Mouse (Mus musculus) stomach, postnatal 0 days (tissue): Measurements from ENCODE around the gene Ube2j2. TPM values are rescaled to one million over a fixed set of nuclear protein-coding genes. Genes with fewer than 3 reads are reported as not detected.

Experiments used
- ATAC-seq: fragments of 200-750 bp; cut with Nextera tagmentation; 2 replicates; pipeline ENCODE4 v1.8.0; 2017; ENCODE audit not compliant: low FRiP score, low TSS enrichment
- DNase-seq: peaks from one replicate; pipeline ENCODE4 v3.0.0-alpha.2; 2016; ENCODE audit warnings: low spot score
- H3K27ac ChIP-seq: fragments of 300-500 bp; sonication (generic); replicated peaks from 2 replicates; pipeline ENCODE4 v1.5.1; 2014; ENCODE audit warnings: mild to moderate bottlenecking, control low read depth
- H3K27me3 ChIP-seq: fragments of 300-500 bp; sonication (generic); 2 replicates; pipeline ENCODE4 v1.6.1; 2014; ENCODE audit warnings: low read length; ENCODE audit not compliant: control insufficient read depth, insufficient read depth
- H3K36me3 ChIP-seq: fragments of 300-500 bp; sonication (generic); 2 replicates; pipeline ENCODE4 v1.6.1; 2014; ENCODE audit warnings: low read length, mixed read lengths; ENCODE audit not compliant: control insufficient read depth, insufficient read depth
- H3K4me1 ChIP-seq: fragments of 300-500 bp; sonication (generic); replicated peaks from 2 replicates; pipeline ENCODE4 v1.6.1; 2014; ENCODE audit warnings: antibody characterized with exemption; ENCODE audit not compliant: control insufficient read depth, insufficient read depth
- H3K4me2 ChIP-seq: fragments of 300-500 bp; sonication (generic); replicated peaks from 2 replicates; pipeline ENCODE4 v1.6.1; 2014; ENCODE audit warnings: low read depth, mild to moderate bottlenecking, control low read depth, moderate library complexity
- H3K4me3 ChIP-seq: fragments of 300-500 bp; sonication (generic); 2 replicates; pipeline ENCODE4 v1.5.1; 2014; ENCODE audit warnings: low read depth, low read length, control low read depth
- H3K9ac ChIP-seq: fragments of 300-500 bp; sonication (generic); 2 replicates; pipeline ENCODE4 v1.6.1; 2014; ENCODE audit warnings: mild to moderate bottlenecking, low read length, control low read depth, mixed read lengths
- H3K9me3 ChIP-seq: fragments of 300-500 bp; sonication (generic); 2 replicates; pipeline ENCODE4 v1.6.1; 2016; ENCODE audit warnings: low read length; ENCODE audit not compliant: control insufficient read depth
- CTCF ChIP-seq: IDR thresholded peaks from 2 replicates; pipeline ENCODE4 v1.5.1; 2016; ENCODE audit warnings: antibody characterized with exemption, low read depth, mild to moderate bottlenecking, moderate library complexity
- EP300 ChIP-seq: optimal IDR thresholded peaks from 2 replicates; pipeline ENCODE3; 2016; ENCODE audit warnings: antibody characterized with exemption
- WGBS: fragments of 180-500 bp; shearing (Covaris S2); extraction: QIAGEN DNeasy Blood & Tissue Kit; methylation state at CpG from one replicate; pipeline ENCODE4 v1.1.7; 2014; 5-methylcytosine and 5-hydroxymethylcytosine counted together
- polyA plus RNA-seq: library from polyadenylated mRNA; unstranded; fragments of >200 nt; fragmentation: Nextera tagmentation; extraction: Ambion mirVana; gene quantifications from 2 replicates; pipeline ENCODE4 v1.2.1, GENCODE M21; 2015

The Ube2j2 gene
- polyA plus RNA-seq, 1 experiment from 2014 or later, result 72.8 TPM

GRCm38 (mm10) chr4:155947094-155947493 lies 3.5 kb downstream of the Ube2j2 start:
- Histone ChIP-seq H3K4me3 (no peak overlapping the region), H3K4me2 (no peak overlapping the region), H3K27ac (no peak overlapping the region), H3K4me1 (peaks cover 6% of the 10 kb centered on the region; the same call in 1 of the 2 replicates), H3K27me3 (no peaks in the 10 kb centered on the region), H3K36me3 (peaks cover 14% of the 10 kb centered on the region), H3K9me3 (no peaks in the 10 kb centered on the region), H3K9ac (no peak overlapping the region)
- ATAC-seq, result no peak
- DNase-seq, result no peak
- TF ChIP-seq EP300 (no peak), CTCF (no peak)

- no peak overlapping the region for H3K27ac ChIP-seq
- H3K4me2 ChIP-seq, result no peak overlapping the region
- no peaks in the 10 kb centered on the region for H3K27me3 ChIP-seq
- ATAC-seq (no peak), DNase-seq (no peak)
- H3K4me1 ChIP-seq, result no peaks in the 10 kb centered on the region
- H3K9ac ChIP-seq, result no peak overlapping the region
- H3K36me3 ChIP-seq, result peaks cover 23% of the 10 kb centered on the region
- no peak overlapping the region for H3K4me3 ChIP-seq
- H3K9me3 ChIP-seq, result no peaks in the 10 kb centered on the region
- 78% methylated on average over 6 of the region's 6 CpGs for WGBS
- TF ChIP-seq EP300 (no peak), CTCF (no peak)
These were observed 11.9 kb downstream of the Ube2j2 start for GRCm38 (mm10) chr4:155955491-155955890.

- H3K4me3 ChIP-seq, result no peak overlapping the region
These were observed 15.6 kb downstream of the Ube2j2 start for GRCm38 (mm10) chr4:155959275-155959674.

GRCm38 (mm10) chr4:155962167-155962971 lies 18.7 kb downstream of the Ube2j2 start, which contains the start of gene C1qtnf12:
Gene C1qtnf12 (plus strand): TSS chr4:155962318.
- Histone ChIP-seq H3K4me1 (0 out of 2 replicates have a peak, but pooled peaks cover 4% of the 10 kb centered on the region), H3K27ac (peak within 1 kb of the TSS; percentile 78), H3K9me3 (no peaks in the 10 kb centered on the region), H3K9ac (peak within 1 kb of the TSS; percentile 79), H3K36me3 (peaks cover 9% of the 10 kb centered on the region), H3K4me2 (peak within 1 kb of the TSS; percentile 96), H3K27me3 (no peaks in the 10 kb centered on the region), H3K4me3 (peak within 1 kb of the TSS; percentile 66)
- DNase-seq (peak; percentile 78), ATAC-seq (peak; percentile 72)
- WGBS, result 1% methylated on average over 41 of the region's 42 CpGs
- TF ChIP-seq CTCF (no peak), EP300 (no peak)

More at GRCm38 (mm10) chr4:155959275-155959674, 15.6 kb downstream of the Ube2j2 start:
- Histone ChIP-seq H3K27ac (no peak overlapping the region), H3K9ac (no peak overlapping the region), H3K4me2 (no peak overlapping the region), H3K4me1 (0 out of 2 replicates have a peak, but pooled peaks cover 4% of the 10 kb centered on the region), H3K9me3 (no peaks in the 10 kb centered on the region), H3K36me3 (peaks cover 13% of the 10 kb centered on the region), H3K27me3 (no peaks in the 10 kb centered on the region)
- WGBS, result 3% methylated on average over 5 of the region's 5 CpGs
- peak; percentile 56 for ATAC-seq
- peak; percentile 85 for DNase-seq
- TF ChIP-seq CTCF, result peak; percentile 93
- TF ChIP-seq EP300, result no peak

DNA sequence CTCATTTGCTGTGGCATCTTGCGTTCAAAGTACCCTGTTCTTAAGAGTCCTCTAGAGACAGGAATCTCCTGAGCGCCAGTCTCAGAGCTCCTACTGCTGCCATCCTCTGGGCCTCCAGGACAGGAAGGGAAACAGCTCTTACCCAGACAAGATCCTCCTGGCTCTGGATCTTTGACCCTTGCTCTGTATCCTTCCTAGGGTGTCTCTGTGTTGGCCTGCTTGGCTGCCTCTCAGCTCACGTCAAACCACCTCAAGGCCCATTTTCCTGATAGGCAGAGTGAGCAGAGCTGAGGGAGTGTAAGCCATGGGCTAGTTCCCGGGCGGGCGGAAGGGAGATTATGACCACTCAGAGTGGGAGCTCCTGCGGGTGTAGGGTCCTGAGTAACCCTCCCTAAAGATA lies 19.5 kb downstream of the Ube2j2 start:
- H3K9me3 ChIP-seq, result no peaks in the 10 kb centered on the region
- 58% methylated on average over 7 of the region's 7 CpGs for WGBS
- H3K4me1 ChIP-seq, result 0 out of 2 replicates have a peak, but pooled peaks cover 4% of the 10 kb centered on the region
- DNase-seq (no peak), ATAC-seq (no peak)
- TF ChIP-seq EP300 (no peak), CTCF (no peak)
- peak overlapping the region; percentile 79 for H3K9ac ChIP-seq
- H3K27ac ChIP-seq, result no peak overlapping the region
- peak overlapping the region; percentile 66 for H3K4me3 ChIP-seq
- H3K4me2 ChIP-seq, result peak overlapping the region; percentile 96
- no peaks in the 10 kb centered on the region for H3K27me3 ChIP-seq
- peaks cover 6% of the 10 kb centered on the region for H3K36me3 ChIP-seq

GRCm38 (mm10) chr4:155964396-155964795 lies 20.8 kb downstream of the Ube2j2 start:
- 89% methylated on average over 11 of the region's 11 CpGs for WGBS
- H3K9ac ChIP-seq, result no peak overlapping the region
- no peaks in the 10 kb centered on the region for H3K9me3 ChIP-seq
- no peak overlapping the region for H3K4me2 ChIP-seq
- H3K4me1 ChIP-seq, result 0 out of 2 replicates have a peak, but pooled peaks cover 4% of the 10 kb centered on the region
- TF ChIP-seq CTCF, result no peak
- TF ChIP-seq EP300, result no peak
- H3K36me3 ChIP-seq, result no peaks in the 10 kb centered on the region
- H3K4me3 ChIP-seq, result no peak overlapping the region
- H3K27ac ChIP-seq, result no peak overlapping the region
- no peak for DNase-seq
- no peaks in the 10 kb centered on the region for H3K27me3 ChIP-seq
- ATAC-seq, result no peak
